Mouse (Mus musculus): ENCODE data around the gene Mmp19. TPM values are rescaled to one million over a fixed set of nuclear protein-coding genes. Genes with fewer than 3 reads are reported as not detected.

Mmp19 gene
- polyA plus RNA-seq, 1 experiment from 2014 or later: 1.6 TPM

- peak overlapping the region; percentile 93 for H3K27ac ChIP-seq
- peaks cover 28% of the 10 kb centered on the region for H3K4me1 ChIP-seq (replicated peaks)
- WGBS: under 1% methylated on average over 37 of the region's 37 CpGs
- peak overlapping the region; percentile 91 for H3K4me2 ChIP-seq
- peak overlapping the region; percentile 86 for H3K9ac ChIP-seq
- peak; percentile 76 for ATAC-seq (replicated peaks; ENCODE audit: insufficient number of reproducible peaks, insufficient read depth, low FRiP score, low read depth)
- H3K4me3 ChIP-seq: peak overlapping the region; percentile 70
- H3K9me3 ChIP-seq (replicated peaks): no peaks in the 10 kb centered on the region
- H3K27me3 ChIP-seq: no peaks in the 10 kb centered on the region
- H3K36me3 ChIP-seq: no peaks in the 10 kb centered on the region; the same call in 1 of the 2 replicates
Measured at GRCm38 (mm10) chr10:128748252-128748864, 42.4 kb upstream of the Mmp19 start.

DNA sequence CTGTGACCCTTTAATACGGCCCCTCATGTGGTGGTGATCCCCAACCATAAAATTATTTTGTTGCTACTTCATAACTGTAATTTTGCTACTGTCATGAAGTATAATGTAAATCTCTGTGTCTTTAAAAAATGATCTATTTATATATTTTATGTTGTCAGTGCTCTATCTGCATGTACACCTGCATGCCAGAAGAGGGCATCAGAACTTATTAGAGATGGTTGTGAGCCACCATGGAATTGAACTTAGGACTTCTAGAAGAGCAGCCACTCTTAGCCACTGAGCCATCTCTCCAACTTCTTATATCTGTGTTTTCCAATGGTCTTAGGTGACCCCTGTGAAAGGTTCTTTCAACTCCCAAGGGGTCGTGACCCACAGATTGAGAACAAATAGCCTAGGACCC, 17.8 kb upstream of the Mmp19 start:
- Histone ChIP-seq H3K4me1 (replicated peaks) (no peaks in the 10 kb centered on the region), H3K27me3 (no peaks in the 10 kb centered on the region), H3K36me3 (no peaks in the 10 kb centered on the region), H3K9ac (no peak overlapping the region), H3K4me2 (no peak overlapping the region), H3K4me3 (no peak overlapping the region), H3K27ac (no peak overlapping the region), H3K9me3 (replicated peaks) (no peaks in the 10 kb centered on the region)
- no peak for ATAC-seq (replicated peaks; ENCODE audit: insufficient number of reproducible peaks, insufficient read depth, low FRiP score, low read depth)
- 77% methylated on average over 2 of the region's 2 CpGs for WGBS

- no peaks in the 10 kb centered on the region for H3K4me1 ChIP-seq (replicated peaks)
- no peaks in the 10 kb centered on the region for H3K36me3 ChIP-seq
- no peak overlapping the region for H3K27ac ChIP-seq
- H3K4me3 ChIP-seq: no peak overlapping the region
- WGBS: 17% methylated on average over 5 of the region's 5 CpGs
- H3K27me3 ChIP-seq: no peaks in the 10 kb centered on the region
- H3K9ac ChIP-seq: no peak overlapping the region
- H3K9me3 ChIP-seq (replicated peaks): no peaks in the 10 kb centered on the region
- no peak overlapping the region for H3K4me2 ChIP-seq
- ATAC-seq (replicated peaks; ENCODE audit: insufficient number of reproducible peaks, insufficient read depth, low FRiP score, low read depth): no peak
Measured at GRCm38 (mm10) chr10:128773685-128774084, 17.0 kb upstream of the Mmp19 start.

DNA sequence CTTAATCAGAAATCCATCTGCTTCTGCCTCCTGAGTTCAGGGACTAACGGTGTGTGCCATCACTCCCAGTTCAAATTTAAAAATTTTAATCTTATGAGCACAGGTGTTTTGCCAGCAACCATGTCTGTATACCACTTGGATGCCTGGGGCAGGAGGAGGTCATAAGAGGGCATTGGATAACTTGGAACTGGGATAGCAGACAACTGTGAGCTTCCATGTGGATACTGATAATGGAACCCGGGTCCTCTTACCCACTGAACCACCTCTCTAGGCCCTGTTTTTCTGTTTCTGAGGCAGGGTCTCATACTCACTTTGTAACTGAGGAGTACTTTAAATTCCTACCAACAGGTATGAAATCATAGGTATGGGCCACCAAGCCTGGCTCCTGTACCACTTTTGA, 12.3 kb upstream of the Mmp19 start:
- 74% methylated on average over 2 of the region's 2 CpGs for WGBS
- Histone ChIP-seq H3K4me2 (0 out of 2 replicates have a peak overlapping the region, but pooled peaks have one; percentile 5), H3K9me3 (replicated peaks) (no peaks in the 10 kb centered on the region), H3K4me1 (replicated peaks) (no peaks in the 10 kb centered on the region; the same call in 1 of the 2 replicates), H3K27me3 (no peaks in the 10 kb centered on the region), H3K4me3 (no peak overlapping the region), H3K27ac (peak overlapping the region; percentile 89), H3K36me3 (no peaks in the 10 kb centered on the region), H3K9ac (no peak overlapping the region)
- ATAC-seq (replicated peaks; ENCODE audit: insufficient number of reproducible peaks, insufficient read depth, low FRiP score, low read depth): no peak

DNA sequence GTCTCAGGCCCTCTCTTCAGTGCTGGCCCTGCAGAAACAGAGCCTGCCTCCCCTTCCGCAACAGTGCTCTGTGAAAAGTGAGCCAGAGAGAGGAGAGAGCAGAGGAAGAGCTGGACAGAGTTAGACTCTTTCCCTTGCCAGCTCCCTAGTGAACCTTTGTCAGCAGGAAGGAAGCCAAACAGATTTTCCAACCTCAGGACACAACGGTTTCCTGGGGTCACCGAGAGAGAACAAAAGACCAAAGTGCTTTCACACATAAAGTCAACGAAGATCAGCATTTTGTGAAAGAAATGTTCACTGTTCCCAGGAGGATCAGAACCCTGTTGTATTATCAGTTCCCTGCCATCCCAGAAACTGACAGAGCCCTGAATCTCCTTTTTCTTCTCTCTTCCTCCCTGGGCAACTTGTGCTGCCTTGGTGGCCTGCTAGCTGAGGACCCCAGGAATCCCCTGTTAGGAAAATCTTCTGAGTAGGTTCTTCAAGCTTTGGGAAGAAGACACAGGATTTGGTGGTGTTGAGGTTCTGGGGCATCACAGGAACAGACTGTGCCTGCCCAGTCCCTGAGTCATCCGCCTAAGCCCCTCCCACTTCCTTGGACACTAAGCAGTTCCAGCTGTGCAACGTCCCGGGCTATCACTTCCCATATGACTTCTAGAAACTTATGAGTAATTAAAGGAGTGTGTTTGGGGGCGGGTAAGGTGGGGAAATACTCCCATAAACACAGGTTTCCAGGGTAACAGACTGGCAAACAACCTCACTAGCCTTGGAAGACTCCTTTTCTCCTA, 11.5 kb upstream of the Mmp19 start:
- no peaks in the 10 kb centered on the region for H3K36me3 ChIP-seq
- H3K27me3 ChIP-seq: no peaks in the 10 kb centered on the region
- peak; percentile 92 for ATAC-seq (replicated peaks; ENCODE audit: insufficient number of reproducible peaks, insufficient read depth, low FRiP score, low read depth)
- 22% methylated on average over 8 of the region's 8 CpGs for WGBS
- H3K4me2 ChIP-seq: peak overlapping the region; percentile 5; the same call in 1 of the 2 replicates
- H3K27ac ChIP-seq: peak overlapping the region; percentile 89
- H3K4me1 ChIP-seq (replicated peaks): no peaks in the 10 kb centered on the region; the same call in 1 of the 2 replicates
- H3K9ac ChIP-seq: no peak overlapping the region
- no peak overlapping the region for H3K4me3 ChIP-seq
- no peaks in the 10 kb centered on the region for H3K9me3 ChIP-seq (replicated peaks)

DNA sequence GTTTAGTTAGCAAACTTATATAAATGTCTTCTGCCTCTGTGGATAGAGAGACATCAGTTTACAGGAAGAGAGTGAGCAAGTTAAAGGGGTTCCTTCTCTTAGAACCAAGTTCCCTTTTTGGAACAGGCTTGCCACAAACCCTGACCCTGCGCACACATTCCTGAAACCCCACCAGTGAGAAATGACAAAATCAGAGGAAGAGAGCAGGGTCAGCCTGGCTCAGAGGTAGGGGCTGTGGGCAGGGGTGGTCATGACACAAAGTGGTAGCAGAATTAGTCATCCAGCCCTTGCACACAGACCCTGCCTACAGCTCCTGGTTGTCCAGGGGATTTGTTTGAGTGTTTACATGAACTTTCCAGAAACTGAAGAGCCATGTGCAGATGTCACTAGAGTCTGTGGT, 10.5 kb upstream of the Mmp19 start:
- no peak for ATAC-seq (replicated peaks; ENCODE audit: insufficient number of reproducible peaks, insufficient read depth, low FRiP score, low read depth)
- WGBS: 86% methylated on average over 1 of the region's 1 CpGs
- H3K27ac ChIP-seq: no peak overlapping the region

DNA sequence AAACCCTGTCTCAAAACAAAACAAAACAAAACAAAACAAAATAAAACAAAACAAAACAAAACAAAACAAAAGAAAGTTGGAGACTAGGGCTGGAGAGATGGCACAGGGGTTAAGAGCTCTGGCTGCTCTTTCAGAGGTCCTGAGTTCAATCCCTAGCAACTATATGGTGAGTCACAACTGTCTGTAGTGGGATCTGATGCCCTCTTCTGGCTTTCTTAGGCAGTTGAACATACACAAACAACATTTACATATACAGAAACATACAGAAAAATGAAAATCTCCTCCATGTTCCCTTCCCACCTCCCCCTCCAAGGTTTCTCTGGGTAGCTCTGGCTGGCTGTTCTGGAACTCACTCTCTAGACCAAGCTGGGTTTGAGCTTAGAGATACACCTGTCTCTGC, 1.3 kb downstream of the Mmp19 start:
- Histone ChIP-seq H3K9ac (no peak overlapping the region), H3K4me2 (no peak overlapping the region), H3K4me3 (no peak overlapping the region), H3K27me3 (no peaks in the 10 kb centered on the region), H3K9me3 (replicated peaks) (no peaks in the 10 kb centered on the region), H3K27ac (no peak overlapping the region), H3K4me1 (replicated peaks) (no peaks in the 10 kb centered on the region), H3K36me3 (no peaks in the 10 kb centered on the region)
- ATAC-seq (replicated peaks; ENCODE audit: insufficient number of reproducible peaks, insufficient read depth, low FRiP score, low read depth): no peak

More for the DNA sequence above, 10.5 kb upstream of the Mmp19 start:
- Histone ChIP-seq H3K4me3 (no peak overlapping the region), H3K9ac (no peak overlapping the region), H3K4me1 (replicated peaks) (no peaks in the 10 kb centered on the region; the same call in 1 of the 2 replicates), H3K27me3 (no peaks in the 10 kb centered on the region), H3K36me3 (no peaks in the 10 kb centered on the region), H3K4me2 (no peak overlapping the region), H3K9me3 (replicated peaks) (no peaks in the 10 kb centered on the region)

DNA sequence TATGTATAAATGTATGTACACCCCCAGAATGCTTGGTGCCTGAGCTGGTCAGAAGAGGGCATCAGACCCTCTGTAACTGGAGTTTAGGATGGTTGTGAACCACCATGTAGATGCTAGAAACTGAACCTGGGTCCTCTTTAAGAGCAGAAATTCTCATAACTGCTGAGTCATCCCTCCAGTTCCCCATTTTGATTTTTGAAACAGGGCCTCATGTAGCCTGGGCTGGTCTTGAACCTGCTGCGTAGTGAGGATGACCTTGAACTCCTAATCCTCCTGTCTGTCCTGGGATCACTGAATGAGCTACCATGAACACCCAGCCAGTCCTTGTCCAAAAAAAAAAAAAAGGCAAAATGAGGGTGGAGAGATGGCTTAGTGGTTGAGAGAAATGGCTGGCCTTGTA, 2.5 kb downstream of the Mmp19 start:
- Histone ChIP-seq H3K36me3 (no peaks in the 10 kb centered on the region), H3K4me3 (no peak overlapping the region), H3K27ac (no peak overlapping the region), H3K27me3 (no peaks in the 10 kb centered on the region), H3K4me1 (replicated peaks) (no peaks in the 10 kb centered on the region), H3K9me3 (replicated peaks) (no peaks in the 10 kb centered on the region), H3K4me2 (no peak overlapping the region), H3K9ac (no peak overlapping the region)
- 87% methylated on average over 1 of the region's 1 CpGs for WGBS
- ATAC-seq (replicated peaks; ENCODE audit: insufficient number of reproducible peaks, insufficient read depth, low FRiP score, low read depth): no peak

DNA sequence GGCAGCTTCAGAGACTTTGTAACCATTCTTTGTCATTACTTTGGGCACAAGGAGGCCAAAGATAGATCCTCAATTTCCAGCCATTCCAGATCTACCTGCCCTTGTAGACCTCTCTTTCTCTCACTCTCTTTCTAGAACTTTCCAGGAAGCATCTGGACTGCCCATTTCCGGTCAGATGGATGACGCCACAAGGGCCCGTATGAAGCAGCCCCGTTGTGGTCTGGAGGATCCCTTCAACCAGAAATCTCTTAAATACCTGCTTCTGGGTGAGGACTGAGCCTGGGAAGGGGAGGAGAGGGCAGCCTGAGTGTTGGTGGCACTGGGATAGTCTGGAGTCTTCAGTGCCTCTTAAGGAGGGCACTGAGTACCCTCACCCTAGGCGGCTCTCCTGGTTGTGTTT, 3.7 kb downstream of the Mmp19 start:
- ATAC-seq (replicated peaks; ENCODE audit: insufficient number of reproducible peaks, insufficient read depth, low FRiP score, low read depth): no peak
- Histone ChIP-seq H3K9ac (no peak overlapping the region), H3K4me2 (no peak overlapping the region), H3K27ac (no peak overlapping the region), H3K4me3 (no peak overlapping the region), H3K4me1 (replicated peaks) (no peaks in the 10 kb centered on the region), H3K9me3 (replicated peaks) (no peaks in the 10 kb centered on the region), H3K27me3 (no peaks in the 10 kb centered on the region), H3K36me3 (no peaks in the 10 kb centered on the region)
- 83% methylated on average over 5 of the region's 5 CpGs for WGBS

DNA sequence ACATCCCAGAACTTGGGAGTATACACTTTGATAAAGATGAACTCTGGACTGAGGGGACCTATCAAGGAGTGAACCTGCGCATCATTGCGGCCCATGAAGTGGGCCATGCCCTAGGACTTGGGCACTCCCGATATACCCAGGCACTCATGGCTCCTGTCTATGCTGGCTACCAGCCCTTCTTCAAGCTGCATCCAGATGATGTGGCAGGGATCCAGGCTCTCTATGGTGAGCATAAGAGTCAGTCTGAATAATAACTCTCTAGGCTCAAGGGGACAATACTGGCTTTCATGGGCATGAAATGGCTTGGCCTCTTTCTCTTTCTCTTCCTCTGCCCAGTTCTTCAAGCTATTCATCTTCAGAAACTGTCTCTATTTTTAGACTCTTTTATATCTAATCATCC, 4.9 kb downstream of the Mmp19 start:
- H3K27ac ChIP-seq: no peak overlapping the region
- no peak overlapping the region for H3K4me3 ChIP-seq
- WGBS: 87% methylated on average over 3 of the region's 3 CpGs
- H3K27me3 ChIP-seq: no peaks in the 10 kb centered on the region
- no peak overlapping the region for H3K9ac ChIP-seq
- no peaks in the 10 kb centered on the region for H3K4me1 ChIP-seq (replicated peaks)
- no peak overlapping the region for H3K4me2 ChIP-seq
- peaks cover 6% of the 10 kb centered on the region; the same call in 1 of the 2 replicates for H3K36me3 ChIP-seq
- ATAC-seq (replicated peaks; ENCODE audit: insufficient number of reproducible peaks, insufficient read depth, low FRiP score, low read depth): no peak
- no peaks in the 10 kb centered on the region for H3K9me3 ChIP-seq (replicated peaks)

DNA sequence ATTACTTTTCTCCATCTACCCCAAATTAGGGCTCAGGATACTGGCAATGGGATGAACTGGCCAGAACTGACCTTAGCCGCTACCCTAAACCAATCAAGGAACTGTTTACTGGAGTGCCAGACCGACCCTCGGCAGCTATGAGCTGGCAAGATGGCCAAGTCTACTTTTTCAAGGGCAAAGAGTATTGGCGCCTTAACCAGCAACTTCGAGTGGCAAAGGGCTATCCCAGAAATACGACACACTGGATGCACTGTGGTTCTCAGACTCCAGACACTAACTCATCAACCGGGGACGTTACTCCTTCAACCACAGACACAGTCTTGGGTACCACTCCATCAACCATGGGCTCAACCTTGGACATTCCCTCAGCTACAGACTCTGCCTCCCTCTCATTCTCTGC, 8.0 kb downstream of the Mmp19 start:
- H3K9ac ChIP-seq: no peak overlapping the region
- no peak for ATAC-seq (replicated peaks; ENCODE audit: insufficient number of reproducible peaks, insufficient read depth, low FRiP score, low read depth)
- no peaks in the 10 kb centered on the region for H3K27me3 ChIP-seq
- H3K4me1 ChIP-seq (replicated peaks): peaks cover 14% of the 10 kb centered on the region
- peaks cover 16% of the 10 kb centered on the region; the same call in 1 of the 2 replicates for H3K36me3 ChIP-seq
- H3K4me3 ChIP-seq: no peak overlapping the region
- H3K4me2 ChIP-seq: no peak overlapping the region
- no peak overlapping the region for H3K27ac ChIP-seq
- no peaks in the 10 kb centered on the region for H3K9me3 ChIP-seq (replicated peaks)
- 92% methylated on average over 8 of the region's 8 CpGs for WGBS
